Mouse (Mus musculus) MEL (cell line): ENCODE data around the gene Arntl. TPM values are rescaled to one million over a fixed set of nuclear protein-coding genes. Genes with fewer than 3 reads are reported as not detected.

Experiments
- DNase-seq: peaks from one replicate; pipeline ENCODE4 v3.0.0; 2011; ENCODE audit warnings: low read depth, low spot score
- H3K27ac ChIP-seq: 2 replicates; pipeline ENCODE4 v1.5.1; 2012; ENCODE audit warnings: low read depth, mild to moderate bottlenecking, control low read depth, low read length, moderate library complexity; ENCODE audit not compliant: control insufficient read depth
- H3K27me3 ChIP-seq, 2 experiments: fragments of 150-350 bp in 1 of 2; sonication (generic) in 1 of 2; 2 replicates each; pipeline ENCODE4 v1.6.1; 2012; ENCODE audit warnings: low read length in 2 of 2, mild to moderate bottlenecking in 2 of 2, improper control_type of control experiment in 1 of 2, moderate library complexity in 1 of 2; ENCODE audit not compliant: insufficient read depth in 2 of 2, control insufficient read depth in 1 of 2
- H3K36me3 ChIP-seq, 2 experiments: 2 replicates each; pipeline ENCODE4 v1.6.1; 2012 to 2014; ENCODE audit warnings: low read length in 2 of 2, improper control_type of control experiment in 1 of 2, inconsistent platforms in 1 of 2, mild to moderate bottlenecking in 1 of 2; ENCODE audit not compliant: insufficient read depth in 2 of 2, control insufficient read depth in 1 of 2
- H3K4me1 ChIP-seq, 2 experiments: fragments of 150-350 bp in 1 of 2; sonication (generic) in 1 of 2; 2 replicates each; pipeline ENCODE4 v1.6.1; 2012; ENCODE audit warnings: low read length in 2 of 2, improper control_type of control experiment in 1 of 2, mild to moderate bottlenecking in 1 of 2; ENCODE audit not compliant: insufficient read depth in 2 of 2, control insufficient read depth in 1 of 2
- H3K4me3 ChIP-seq, 2 experiments: fragments of 150-350 bp in 1 of 2; sonication (generic) in 1 of 2; 2 replicates each; pipeline ENCODE4 v1.5.1; 2012; ENCODE audit warnings: low read depth in 2 of 2, low read length in 2 of 2, mild to moderate bottlenecking in 2 of 2, moderate library complexity in 2 of 2, control low read depth in 1 of 2, improper control_type of control experiment in 1 of 2; ENCODE audit not compliant: control insufficient read depth in 1 of 2, insufficient read depth in 1 of 2
- H3K79me2 ChIP-seq: 2 replicates; pipeline ENCODE4 v1.6.1; 2012; ENCODE audit warnings: mild to moderate bottlenecking, low read length, moderate library complexity; ENCODE audit not compliant: control insufficient read depth, poor library complexity, insufficient read depth
- H3K9ac ChIP-seq: 2 replicates; pipeline ENCODE4 v1.6.1; 2012; ENCODE audit warnings: low read depth, mild to moderate bottlenecking, control low read depth, low read length, moderate library complexity; ENCODE audit not compliant: control insufficient read depth, poor library complexity, severe bottlenecking
- H3K9me3 ChIP-seq: fragments of 150-350 bp; sonication (generic); replicated peaks from 2 replicates; pipeline ENCODE4 v1.6.1; 2012; ENCODE audit warnings: mild to moderate bottlenecking, low read length, improper control_type of control experiment, moderate library complexity; ENCODE audit not compliant: insufficient read depth
- CHD1 ChIP-seq: IDR thresholded peaks from 2 replicates; pipeline ENCODE4 v1.6.1; 2012; ENCODE audit warnings: low read depth, mild to moderate bottlenecking, inconsistent platforms, low read length, improper control_type of control experiment
- CHD2 ChIP-seq: IDR thresholded peaks from 2 replicates; pipeline ENCODE4 v1.6.1; 2011; ENCODE audit warnings: low read length, improper control_type of control experiment
- CTCF ChIP-seq, 3 experiments: IDR thresholded peaks in 2 of 3; conservative IDR thresholded peaks in 1 of 3; 2 replicates each; pipeline ENCODE4 v1.5.1; 2011 to 2012; ENCODE audit warnings: low read length in 3 of 3, low read depth in 2 of 3, mild to moderate bottlenecking in 2 of 3, improper control_type of control experiment in 1 of 3, inconsistent platforms in 1 of 3, mixed read lengths in 1 of 3, moderate library complexity in 1 of 3; ENCODE audit not compliant: control insufficient read depth in 1 of 3, insufficient read depth in 1 of 3, poor library complexity in 1 of 3, severe bottlenecking in 1 of 3
- GATA1 ChIP-seq: IDR thresholded peaks from 2 replicates; pipeline ENCODE4 v1.6.1; 2011; ENCODE audit warnings: low read depth, low read length, improper control_type of control experiment
- KAT2A ChIP-seq: conservative IDR thresholded peaks from 2 replicates; pipeline ENCODE4 v1.6.1; 2012; ENCODE audit warnings: low read depth, low read length, improper control_type of control experiment, inconsistent platforms
- MAX ChIP-seq: IDR thresholded peaks from 2 replicates; pipeline ENCODE4 v1.6.1; 2011; ENCODE audit warnings: low read length, improper control_type of control experiment
- MAZ ChIP-seq: IDR thresholded peaks from 2 replicates; pipeline ENCODE4 v1.6.1; 2012; ENCODE audit warnings: low read depth, mild to moderate bottlenecking, inconsistent platforms, low read length, improper control_type of control experiment
- MXI1 ChIP-seq: IDR thresholded peaks from 2 replicates; pipeline ENCODE4 v1.6.1; 2011; ENCODE audit warnings: mild to moderate bottlenecking, low read depth, low read length, improper control_type of control experiment
- NELFE ChIP-seq: IDR thresholded peaks from 2 replicates; pipeline ENCODE4 v1.6.1; 2011; ENCODE audit warnings: low read depth, low read length, improper control_type of control experiment
- NRF1 ChIP-seq: IDR thresholded peaks from 2 replicates; pipeline ENCODE4 v1.6.1; 2014; ENCODE audit warnings: low read depth, mild to moderate bottlenecking, inconsistent platforms, low read length, improper control_type of control experiment, moderate library complexity; ENCODE audit not compliant: poor library complexity, insufficient read depth, severe bottlenecking
- POLR2A ChIP-seq, 2 experiments: IDR thresholded peaks; 2 replicates each; pipeline ENCODE4 v1.6.1; 2011 to 2012; ENCODE audit warnings: low read length in 2 of 2, mild to moderate bottlenecking in 2 of 2, control low read depth in 1 of 2, improper control_type of control experiment in 1 of 2, low read depth in 1 of 2, moderate library complexity in 1 of 2; ENCODE audit not compliant: control insufficient read depth in 1 of 2, insufficient read depth in 1 of 2, poor library complexity in 1 of 2
- POLR2AphosphoS5 ChIP-seq: IDR thresholded peaks from 2 replicates; pipeline ENCODE4 v1.6.1; 2012; ENCODE audit warnings: low read depth, borderline replicate concordance, mild to moderate bottlenecking, inconsistent platforms, low read length, moderate library complexity, mixed read lengths
- RCOR1 ChIP-seq: IDR thresholded peaks from 2 replicates; pipeline ENCODE4 v1.6.1; 2012; ENCODE audit warnings: low read depth, mild to moderate bottlenecking, inconsistent platforms, low read length, improper control_type of control experiment
- SIN3A ChIP-seq: IDR thresholded peaks from 2 replicates; pipeline ENCODE4 v1.6.1; 2012; ENCODE audit warnings: low read length, improper control_type of control experiment, inconsistent platforms
- SMC3 ChIP-seq: IDR thresholded peaks from 2 replicates; pipeline ENCODE4 v1.6.1; 2011; ENCODE audit warnings: low read depth, low read length, improper control_type of control experiment
- TBP ChIP-seq: IDR thresholded peaks from 2 replicates; pipeline ENCODE4 v1.8.0; 2011; ENCODE audit warnings: low read depth, low read length, improper control_type of control experiment
- TCF12 ChIP-seq: IDR thresholded peaks from 2 replicates; pipeline ENCODE4 v1.6.1; 2014; ENCODE audit warnings: low read depth, mild to moderate bottlenecking, inconsistent platforms, low read length, improper control_type of control experiment, moderate library complexity
- USF2 ChIP-seq, 2 experiments: IDR thresholded peaks; 2 replicates each; pipeline ENCODE4 v1.6.1; 2011 to 2012; ENCODE audit warnings: improper control_type of control experiment in 2 of 2, low read length in 2 of 2, borderline replicate concordance in 1 of 2, inconsistent platforms in 1 of 2, low read depth in 1 of 2, mild to moderate bottlenecking in 1 of 2; ENCODE audit not compliant: insufficient read depth in 1 of 2
- polyA plus RNA-seq, 2 experiments: library from polyadenylated mRNA; stranded (reverse) in 1 of 2; unstranded in 1 of 2; fragments of >175 nt in 1 of 2; fragments of >200 nt in 1 of 2; gene quantifications; 2 replicates each; pipeline versions ENCODE4 v1.2.1 to v1.2.4; 2012; ENCODE audit warnings: low replicate concordance in 2 of 2, low read depth in 1 of 2; ENCODE audit not compliant: insufficient read length in 2 of 2, insufficient read depth in 1 of 2, missing spikeins in 1 of 2
- total RNA-seq: library from RNA; depleted of rRNA; stranded (reverse); fragments of 300-350 nt; gene quantifications from 2 replicates; pipeline ENCODE4 v1.2.3, GENCODE M21; 2012

Gene Arntl
- total and polyA plus RNA-seq, 3 experiments: 2.0 to 4.5 TPM; not detected in 1

DNA sequence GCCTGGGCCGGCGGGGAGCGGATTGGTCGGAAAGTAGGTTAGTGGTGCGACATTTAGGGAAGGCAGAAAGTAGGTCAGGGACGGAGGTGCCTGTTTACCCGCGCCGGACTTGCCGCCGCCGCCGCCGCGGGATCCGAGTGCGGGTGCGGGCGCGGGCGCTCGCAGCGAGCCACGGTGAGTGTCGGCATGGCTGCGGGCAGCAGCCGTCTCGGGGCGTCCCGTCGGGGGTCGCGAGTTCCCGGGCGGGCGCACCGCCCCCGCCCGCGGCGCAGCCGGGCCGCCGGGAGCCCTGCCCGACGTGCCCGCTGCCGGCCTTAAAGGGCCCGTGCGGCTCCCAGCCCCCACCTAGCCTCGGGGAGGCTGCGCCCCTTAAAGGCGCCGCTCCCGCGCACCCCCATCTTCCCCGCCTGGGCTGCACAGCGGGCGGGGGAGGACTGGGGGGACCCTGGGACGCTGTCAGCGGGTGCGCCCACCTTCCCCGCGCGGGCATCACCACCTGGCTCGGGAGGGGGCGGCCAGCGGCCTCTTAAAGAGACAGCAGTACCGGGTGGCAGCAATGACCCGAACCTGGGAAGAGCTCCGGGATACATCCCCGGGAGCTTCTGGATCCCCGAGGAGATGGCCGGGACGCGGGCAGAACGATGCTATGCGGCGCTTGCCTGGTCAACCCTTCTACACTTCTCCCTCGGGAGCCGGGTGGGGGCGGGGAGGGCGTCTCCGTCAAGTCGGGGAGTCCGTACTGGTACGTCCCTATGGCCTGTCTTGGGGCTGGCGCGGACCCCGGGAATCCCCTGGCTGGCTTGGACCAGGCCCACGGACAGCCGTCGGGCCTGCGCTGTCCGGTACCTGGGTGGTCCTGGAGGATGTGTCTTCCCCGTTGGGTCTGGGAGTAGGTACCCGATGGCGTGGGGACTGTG lies 464 bp downstream of the Arntl start:
- H3K36me3 ChIP-seq: no peaks in the 10 kb centered on the region
- H3K27me3 ChIP-seq: peaks cover 0 to 3% of the 10 kb centered on the region in 2 experiments; a peak in 3 of 4 replicates
- H3K4me3 ChIP-seq: peak overlapping the region; percentile 77 to 88
- no peaks in the 10 kb centered on the region for H3K9me3 ChIP-seq
- H3K4me1 ChIP-seq: no peaks in the 10 kb centered on the region
- peak; percentile 50 for DNase-seq
- peak; percentile 37; the same call in 1 of the 2 replicates for TF ChIP-seq SIN3A
- TF ChIP-seq POLR2A (IDR thresholded peaks at IDR 0.05; ENCODE audit: control insufficient read depth in 1 of 2, insufficient read depth in 1 of 2, low read depth in 1 of 2, low read length in 2 of 2, poor library complexity in 1 of 2): peak in 1 of 2 experiments; percentile 39; a peak in 3 of 4 replicates
- no peak for TF ChIP-seq CTCF (IDR thresholded peaks at IDR 0.05 in 2 of 3, conservative IDR thresholded peaks at IDR 0.05 in 1 of 3; ENCODE audit: control insufficient read depth in 1 of 3, insufficient read depth in 1 of 3, low read depth in 2 of 3, low read length in 3 of 3, poor library complexity in 1 of 3, severe bottlenecking in 1 of 3)
- no peak overlapping the region for H3K27ac ChIP-seq
- peak overlapping the region; percentile 74 for H3K9ac ChIP-seq
- H3K79me2 ChIP-seq: no peaks in the 10 kb centered on the region; the same call in 1 of the 2 replicates

DNA sequence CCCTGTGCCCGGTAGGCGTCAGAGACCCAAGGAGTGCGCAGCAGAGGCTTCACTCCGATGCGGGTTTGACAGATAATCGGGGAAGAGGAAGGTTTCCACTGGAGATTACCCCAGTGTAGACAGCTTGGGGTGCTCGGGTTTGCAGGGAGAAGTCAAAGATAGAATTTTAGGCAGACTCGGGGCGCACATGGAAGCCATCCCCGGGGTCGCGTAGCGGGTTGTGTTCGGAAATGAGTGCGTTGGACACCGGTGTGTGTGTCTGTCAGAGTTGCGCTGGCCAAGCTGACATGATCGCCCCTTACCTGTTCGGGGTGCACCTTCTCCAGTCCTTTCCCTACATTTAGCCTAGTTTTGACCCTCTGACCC lies 1.1 kb downstream of the Arntl start:
- Histone ChIP-seq H3K36me3 (no peaks in the 10 kb centered on the region), H3K27ac (no peak overlapping the region), H3K4me3 (peak overlapping the region; percentile 77 to 88; a peak in 3 of 4 replicates), H3K27me3 (peaks cover 0 to 3% of the 10 kb centered on the region in 2 experiments; a peak in 1 of 4 replicates), H3K9me3 (no peaks in the 10 kb centered on the region), H3K79me2 (no peaks in the 10 kb centered on the region; the same call in 1 of the 2 replicates), H3K9ac (no peak overlapping the region), H3K4me1 (no peaks in the 10 kb centered on the region)
- TF ChIP-seq TCF12 (no peak), MAX (no peak), NRF1 (no peak), CTCF (IDR thresholded peaks at IDR 0.05 in 2 of 3, conservative IDR thresholded peaks at IDR 0.05 in 1 of 3; ENCODE audit: control insufficient read depth in 1 of 3, insufficient read depth in 1 of 3, low read depth in 2 of 3, low read length in 3 of 3, poor library complexity in 1 of 3, severe bottlenecking in 1 of 3) (no peak), POLR2AphosphoS5 (no peak), USF2 (IDR thresholded peaks at IDR 0.05; ENCODE audit: borderline replicate concordance in 1 of 2, insufficient read depth in 1 of 2, low read depth in 1 of 2, low read length in 2 of 2) (no peak), MAZ (no peak), MXI1 (no peak), TBP (no peak)
- DNase-seq: no peak

DNA sequence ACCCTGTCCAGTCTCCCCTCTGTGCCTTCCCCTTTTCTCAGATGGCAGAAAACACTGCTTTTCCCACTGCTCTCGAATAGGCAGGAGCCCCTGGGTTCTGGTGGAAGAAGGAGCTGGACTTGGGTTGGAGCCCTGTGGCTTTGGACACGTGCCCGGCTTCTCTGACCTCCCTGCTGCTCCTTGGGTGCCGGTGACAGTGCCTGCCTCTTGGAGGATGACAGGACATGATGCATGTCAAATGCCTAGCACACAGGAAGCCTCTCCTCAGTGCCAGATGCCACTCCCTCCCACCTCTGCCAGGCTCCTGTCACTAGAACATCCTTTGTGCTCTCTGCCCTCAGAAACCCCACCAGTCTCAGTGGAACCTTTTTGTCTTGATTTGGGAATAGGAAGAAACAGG lies 3.2 kb downstream of the Arntl start:
- no peaks in the 10 kb centered on the region for H3K27me3 ChIP-seq
- DNase-seq: no peak
- H3K79me2 ChIP-seq: no peaks in the 10 kb centered on the region; the same call in 1 of the 2 replicates
- TF ChIP-seq SMC3 (no peak), TBP (no peak), KAT2A (no peak), GATA1 (no peak), CHD2 (no peak), RCOR1 (no peak), NELFE (no peak), CHD1 (no peak)
- no peak overlapping the region for H3K9ac ChIP-seq
- H3K4me1 ChIP-seq: no peaks in the 10 kb centered on the region
- H3K36me3 ChIP-seq: no peaks in the 10 kb centered on the region
- no peaks in the 10 kb centered on the region for H3K9me3 ChIP-seq
- H3K27ac ChIP-seq: no peak overlapping the region
- no peak overlapping the region for H3K4me3 ChIP-seq
